Mouse (Mus musculus): Measurements from ENCODE around the gene Rreb1. TPM values are rescaled to one million over a fixed set of nuclear protein-coding genes. Genes with fewer than 3 reads are reported as not detected.

Rreb1 gene
- polyA plus RNA-seq, 1 experiment from 2014 or later: 13.5 TPM

DNA sequence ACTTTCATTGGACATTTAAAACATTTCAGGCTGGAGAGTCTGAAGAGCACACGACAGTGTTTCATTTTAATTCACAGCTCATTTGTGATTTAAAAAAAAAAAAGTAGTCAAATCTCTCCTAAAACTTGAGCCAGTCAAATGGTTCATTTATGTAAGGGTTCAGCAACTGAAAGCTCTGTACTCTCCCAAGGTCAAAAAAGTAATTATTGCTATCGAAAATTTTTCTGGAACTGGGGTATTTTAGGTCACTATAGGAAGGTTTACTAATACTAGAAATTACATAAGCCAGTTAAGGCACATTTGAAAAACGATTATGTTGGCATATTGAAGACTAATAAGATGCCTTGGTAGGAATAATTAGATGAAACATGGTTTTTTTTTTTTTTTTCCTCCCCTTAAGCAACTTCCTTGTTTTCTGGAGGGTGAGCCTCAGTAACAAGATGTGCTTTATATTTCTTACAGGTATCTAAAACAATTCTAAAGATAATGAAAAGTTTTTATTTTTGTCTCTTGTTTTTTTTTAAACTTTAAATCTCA lies 77.1 kb downstream of the Rreb1 start:
- Histone ChIP-seq H3K27me3 (ENCODE audit: insufficient read depth, low read length) (no peaks in the 10 kb centered on the region), H3K4me1 (ENCODE audit: insufficient read depth, low read length) (peaks cover 57% of the 10 kb centered on the region), H3K4me3 (ENCODE audit: low read length) (no peak overlapping the region), H3K9ac (replicated peaks; ENCODE audit: low read length) (no peak overlapping the region), H3K4me2 (replicated peaks; ENCODE audit: low read depth, low read length) (no peak overlapping the region), H3K36me3 (ENCODE audit: insufficient read depth, low read length) (no peaks in the 10 kb centered on the region), H3K9me3 (ENCODE audit: low read length) (no peaks in the 10 kb centered on the region), H3K27ac (ENCODE audit: low read length) (peak overlapping the region; percentile 87; the same call in 1 of the 2 replicates)
- WGBS: 52% methylated on average over 3 of the region's 3 CpGs
- no peak for ATAC-seq (ENCODE audit: low FRiP score, low TSS enrichment)

DNA sequence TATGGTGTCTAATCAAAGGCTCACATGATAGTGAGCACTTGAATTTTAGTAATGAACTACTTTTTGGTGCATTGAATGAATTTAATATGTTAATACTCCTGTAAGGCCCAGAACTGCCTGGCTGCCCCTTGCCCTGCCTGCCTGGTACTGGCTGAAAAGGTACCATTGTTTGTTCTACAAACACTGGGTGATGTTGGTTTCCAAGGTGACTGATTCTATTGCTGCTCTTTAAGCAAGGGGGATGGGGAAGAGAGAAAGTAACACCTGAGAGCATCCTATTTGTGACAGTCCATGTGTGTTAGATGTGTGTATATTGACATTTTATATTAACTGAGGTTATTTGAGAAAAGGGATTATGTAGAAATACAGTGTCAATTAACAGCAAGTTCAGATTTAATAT lies 77.6 kb downstream of the Rreb1 start:
- Histone ChIP-seq H3K27me3 (ENCODE audit: insufficient read depth, low read length) (no peaks in the 10 kb centered on the region), H3K4me1 (ENCODE audit: insufficient read depth, low read length) (peaks cover 57% of the 10 kb centered on the region), H3K4me2 (replicated peaks; ENCODE audit: low read depth, low read length) (no peak overlapping the region), H3K36me3 (ENCODE audit: insufficient read depth, low read length) (no peaks in the 10 kb centered on the region), H3K4me3 (ENCODE audit: low read length) (no peak overlapping the region), H3K27ac (ENCODE audit: low read length) (no peak overlapping the region), H3K9ac (replicated peaks; ENCODE audit: low read length) (no peak overlapping the region), H3K9me3 (ENCODE audit: low read length) (no peaks in the 10 kb centered on the region)
- no peak for ATAC-seq (ENCODE audit: low FRiP score, low TSS enrichment)

DNA sequence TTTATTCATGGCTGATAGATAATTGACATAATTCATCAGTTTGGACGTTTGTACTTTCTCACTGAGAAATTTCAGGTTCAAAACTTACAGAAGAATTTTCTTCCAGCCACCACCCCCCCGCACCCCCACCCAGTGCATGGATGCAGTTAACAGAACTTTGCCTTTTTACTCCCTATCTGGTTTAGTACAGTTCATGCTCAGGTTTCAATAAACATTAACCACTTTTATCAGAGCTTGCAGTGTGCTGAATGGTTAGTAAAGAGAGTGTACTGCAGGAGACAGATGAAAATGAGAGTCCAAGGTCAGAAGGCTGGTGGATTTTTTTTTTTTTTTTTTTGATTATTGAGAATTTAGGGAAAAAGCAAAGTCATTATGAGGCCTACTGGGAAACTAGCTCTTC lies 78.3 kb downstream of the Rreb1 start:
- Histone ChIP-seq H3K27ac (ENCODE audit: low read length) (peak overlapping the region; percentile 70), H3K9ac (replicated peaks; ENCODE audit: low read length) (no peak overlapping the region; the same call in 1 of the 2 replicates), H3K9me3 (ENCODE audit: low read length) (no peaks in the 10 kb centered on the region), H3K4me1 (ENCODE audit: insufficient read depth, low read length) (peaks cover 65% of the 10 kb centered on the region), H3K4me3 (ENCODE audit: low read length) (no peak overlapping the region), H3K4me2 (replicated peaks; ENCODE audit: low read depth, low read length) (peak overlapping the region; percentile 84), H3K27me3 (ENCODE audit: insufficient read depth, low read length) (no peaks in the 10 kb centered on the region), H3K36me3 (ENCODE audit: insufficient read depth, low read length) (no peaks in the 10 kb centered on the region)
- ATAC-seq (ENCODE audit: low FRiP score, low TSS enrichment): no peak
- WGBS: 51% methylated on average over 2 of the region's 2 CpGs

- no peaks in the 10 kb centered on the region for H3K27me3 ChIP-seq (ENCODE audit: insufficient read depth, low read length)
- peak overlapping the region; percentile 76 for H3K9ac ChIP-seq (replicated peaks; ENCODE audit: low read length)
- peak overlapping the region; percentile 60 for H3K4me3 ChIP-seq (ENCODE audit: low read length)
- H3K4me2 ChIP-seq (replicated peaks; ENCODE audit: low read depth, low read length): peak overlapping the region; percentile 84
- H3K27ac ChIP-seq (ENCODE audit: low read length): peak overlapping the region; percentile 92
- under 1% methylated on average over 57 of the region's 59 CpGs for WGBS
- H3K9me3 ChIP-seq (ENCODE audit: low read length): no peaks in the 10 kb centered on the region
- H3K36me3 ChIP-seq (ENCODE audit: insufficient read depth, low read length): no peaks in the 10 kb centered on the region
- peak; percentile 85 for ATAC-seq (ENCODE audit: low FRiP score, low TSS enrichment)
- peaks cover 74% of the 10 kb centered on the region for H3K4me1 ChIP-seq (ENCODE audit: insufficient read depth, low read length)
Measured at GRCm38 (mm10) chr13:37857284-37858065, 79.3 kb downstream of the Rreb1 start.

GRCm38 (mm10) chr13:37858066-37858501 lies 79.9 kb downstream of the Rreb1 start:
- peak overlapping the region; percentile 84 for H3K4me2 ChIP-seq (replicated peaks; ENCODE audit: low read depth, low read length)
- H3K27ac ChIP-seq (ENCODE audit: low read length): peak overlapping the region; percentile 92
- H3K9me3 ChIP-seq (ENCODE audit: low read length): no peaks in the 10 kb centered on the region
- peaks cover 76% of the 10 kb centered on the region for H3K4me1 ChIP-seq (ENCODE audit: insufficient read depth, low read length)
- H3K4me3 ChIP-seq (ENCODE audit: low read length): peak overlapping the region; percentile 60
- no peaks in the 10 kb centered on the region for H3K27me3 ChIP-seq (ENCODE audit: insufficient read depth, low read length)
- H3K36me3 ChIP-seq (ENCODE audit: insufficient read depth, low read length): no peaks in the 10 kb centered on the region
- 5% methylated on average over 19 of the region's 19 CpGs for WGBS
- ATAC-seq (ENCODE audit: low FRiP score, low TSS enrichment): peak; percentile 28; the same call in 1 of the 2 replicates
- H3K9ac ChIP-seq (replicated peaks; ENCODE audit: low read length): peak overlapping the region; percentile 76

DNA sequence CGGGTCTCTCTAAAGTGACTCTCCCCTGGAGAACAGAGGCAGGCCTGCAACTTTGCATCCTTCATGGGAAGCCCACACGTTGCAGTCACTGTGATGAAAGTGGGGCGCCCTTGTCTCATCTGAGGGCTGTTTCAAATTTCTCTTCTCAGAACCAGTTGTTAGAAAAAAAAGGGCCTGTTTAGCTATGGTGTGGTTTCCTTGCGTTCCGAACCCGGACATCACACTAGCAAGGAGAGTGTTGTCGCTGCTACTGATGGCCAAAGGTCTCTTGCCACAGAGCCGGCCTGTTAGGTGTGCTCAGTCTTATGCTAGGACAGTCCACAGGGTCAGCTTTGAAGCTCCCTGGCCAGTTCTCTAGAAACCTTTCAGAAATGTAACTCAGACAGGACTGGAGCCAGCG lies 80.3 kb downstream of the Rreb1 start:
- Histone ChIP-seq H3K27me3 (ENCODE audit: insufficient read depth, low read length) (no peaks in the 10 kb centered on the region), H3K9ac (replicated peaks; ENCODE audit: low read length) (peak overlapping the region; percentile 76), H3K27ac (ENCODE audit: low read length) (peak overlapping the region; percentile 92), H3K4me2 (replicated peaks; ENCODE audit: low read depth, low read length) (peak overlapping the region; percentile 84), H3K4me1 (ENCODE audit: insufficient read depth, low read length) (peaks cover 76% of the 10 kb centered on the region), H3K9me3 (ENCODE audit: low read length) (no peaks in the 10 kb centered on the region), H3K4me3 (ENCODE audit: low read length) (peak overlapping the region; percentile 60), H3K36me3 (ENCODE audit: insufficient read depth, low read length) (no peaks in the 10 kb centered on the region)
- peak; percentile 8; the same call in 1 of the 2 replicates for ATAC-seq (ENCODE audit: low FRiP score, low TSS enrichment)
- WGBS: 37% methylated on average over 9 of the region's 9 CpGs

DNA sequence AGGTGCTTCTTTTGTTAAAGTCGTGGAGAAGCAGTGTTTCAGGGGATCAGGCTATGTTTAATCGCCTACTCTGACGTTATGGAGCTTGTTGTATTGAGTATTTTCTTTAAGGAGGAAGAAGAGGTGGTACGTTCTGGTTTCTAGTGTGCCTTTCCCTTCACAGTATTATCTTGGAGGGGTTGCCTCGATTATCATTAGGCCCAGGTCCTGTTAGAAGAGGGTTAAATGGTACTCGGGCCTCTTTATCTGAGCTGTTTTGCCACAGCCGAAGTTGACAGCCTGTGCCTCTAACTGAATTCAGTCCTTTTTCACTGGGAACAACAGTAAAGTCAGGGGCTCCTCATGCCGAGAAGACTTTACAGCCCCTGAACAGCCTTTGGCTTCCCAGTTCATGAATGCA lies 81.6 kb downstream of the Rreb1 start:
- no peaks in the 10 kb centered on the region for H3K27me3 ChIP-seq (ENCODE audit: insufficient read depth, low read length)
- 70% methylated on average over 8 of the region's 8 CpGs for WGBS
- H3K4me3 ChIP-seq (ENCODE audit: low read length): no peak overlapping the region
- no peaks in the 10 kb centered on the region for H3K36me3 ChIP-seq (ENCODE audit: insufficient read depth, low read length)
- H3K9me3 ChIP-seq (ENCODE audit: low read length): no peaks in the 10 kb centered on the region
- H3K4me1 ChIP-seq (ENCODE audit: insufficient read depth, low read length): peaks cover 71% of the 10 kb centered on the region
- no peak overlapping the region for H3K4me2 ChIP-seq (replicated peaks; ENCODE audit: low read depth, low read length)
- no peak overlapping the region for H3K9ac ChIP-seq (replicated peaks; ENCODE audit: low read length)
- H3K27ac ChIP-seq (ENCODE audit: low read length): no peak overlapping the region
- no peak for ATAC-seq (ENCODE audit: low FRiP score, low TSS enrichment)

DNA sequence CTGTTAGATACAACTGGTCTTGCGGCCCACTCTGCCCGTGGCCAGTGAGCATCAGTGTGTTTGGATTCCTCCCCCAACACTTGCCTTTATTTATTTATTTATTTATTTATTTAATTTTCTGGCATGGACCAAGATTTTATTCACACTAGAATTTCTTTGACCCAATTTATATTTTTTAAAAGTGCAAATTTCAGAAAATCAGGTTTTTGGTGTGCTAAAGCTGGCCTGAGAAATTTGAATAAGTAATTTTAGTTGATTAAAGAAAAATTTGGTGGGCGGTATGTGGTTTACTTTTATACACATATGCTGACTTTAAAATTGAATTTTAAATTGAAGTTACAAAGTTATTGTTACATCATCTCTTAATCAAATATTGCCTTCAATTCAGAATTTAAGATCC lies 82.0 kb downstream of the Rreb1 start:
- no peaks in the 10 kb centered on the region for H3K9me3 ChIP-seq (ENCODE audit: low read length)
- no peak overlapping the region for H3K4me3 ChIP-seq (ENCODE audit: low read length)
- 83% methylated on average over 3 of the region's 3 CpGs for WGBS
- H3K9ac ChIP-seq (replicated peaks; ENCODE audit: low read length): no peak overlapping the region
- no peak overlapping the region for H3K27ac ChIP-seq (ENCODE audit: low read length)
- H3K36me3 ChIP-seq (ENCODE audit: insufficient read depth, low read length): no peaks in the 10 kb centered on the region
- H3K4me2 ChIP-seq (replicated peaks; ENCODE audit: low read depth, low read length): no peak overlapping the region
- no peaks in the 10 kb centered on the region for H3K27me3 ChIP-seq (ENCODE audit: insufficient read depth, low read length)
- H3K4me1 ChIP-seq (ENCODE audit: insufficient read depth, low read length): peaks cover 67% of the 10 kb centered on the region
- no peak for ATAC-seq (ENCODE audit: low FRiP score, low TSS enrichment)

DNA sequence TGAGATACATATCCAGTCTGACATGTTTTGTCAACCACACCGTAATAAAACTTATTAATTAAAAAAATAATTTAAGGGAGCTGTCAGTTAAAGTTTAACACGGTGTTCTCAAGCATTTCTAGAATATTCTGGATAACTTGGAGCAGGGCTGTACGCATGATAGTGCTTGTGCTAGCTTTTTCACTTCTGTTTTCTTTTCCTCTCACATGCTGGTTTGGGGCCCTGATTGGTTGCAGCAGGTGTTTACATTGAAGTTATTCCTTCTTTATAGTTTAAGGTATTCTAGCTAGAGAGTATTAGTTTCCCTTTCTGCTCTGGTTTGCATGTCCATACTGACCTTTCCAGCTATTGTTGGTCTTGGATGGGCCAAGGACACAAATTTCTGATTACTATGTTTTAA lies 82.6 kb downstream of the Rreb1 start:
- no peak for ATAC-seq (ENCODE audit: low FRiP score, low TSS enrichment)
- WGBS: 69% methylated on average over 3 of the region's 3 CpGs
- Histone ChIP-seq H3K4me3 (ENCODE audit: low read length) (no peak overlapping the region), H3K27me3 (ENCODE audit: insufficient read depth, low read length) (no peaks in the 10 kb centered on the region), H3K4me1 (ENCODE audit: insufficient read depth, low read length) (peaks cover 69% of the 10 kb centered on the region), H3K36me3 (ENCODE audit: insufficient read depth, low read length) (no peaks in the 10 kb centered on the region), H3K9me3 (ENCODE audit: low read length) (no peaks in the 10 kb centered on the region), H3K4me2 (replicated peaks; ENCODE audit: low read depth, low read length) (no peak overlapping the region), H3K9ac (replicated peaks; ENCODE audit: low read length) (no peak overlapping the region), H3K27ac (ENCODE audit: low read length) (peak overlapping the region; percentile 90)

DNA sequence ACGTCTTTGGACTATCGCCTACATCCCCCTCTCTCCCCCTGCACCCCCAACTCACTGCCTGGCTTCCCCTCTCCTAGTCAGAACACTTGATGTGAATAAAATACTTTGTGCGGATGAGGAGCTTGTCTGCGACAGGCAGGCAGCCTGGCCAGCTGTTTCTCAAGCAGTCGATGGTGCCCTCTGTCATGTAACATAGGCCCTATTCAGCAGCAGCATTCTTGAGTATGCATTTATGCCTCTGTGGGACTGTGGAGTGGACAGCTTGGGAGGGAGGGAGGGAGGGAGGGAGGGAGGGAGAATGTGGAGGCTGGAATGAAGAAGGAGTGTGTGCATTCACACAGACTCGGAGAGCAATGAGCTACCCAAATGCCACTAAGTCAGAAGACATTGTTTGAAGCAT lies 84.3 kb downstream of the Rreb1 start:
- Histone ChIP-seq H3K9ac (replicated peaks; ENCODE audit: low read length) (peak overlapping the region; percentile 31), H3K27me3 (ENCODE audit: insufficient read depth, low read length) (no peaks in the 10 kb centered on the region), H3K9me3 (ENCODE audit: low read length) (no peaks in the 10 kb centered on the region), H3K4me2 (replicated peaks; ENCODE audit: low read depth, low read length) (peak overlapping the region; percentile 18; the same call in 1 of the 2 replicates), H3K36me3 (ENCODE audit: insufficient read depth, low read length) (no peaks in the 10 kb centered on the region), H3K27ac (ENCODE audit: low read length) (peak overlapping the region; percentile 90), H3K4me3 (ENCODE audit: low read length) (no peak overlapping the region), H3K4me1 (ENCODE audit: insufficient read depth, low read length) (peaks cover 74% of the 10 kb centered on the region)
- 19% methylated on average over 6 of the region's 6 CpGs for WGBS
- ATAC-seq (ENCODE audit: low FRiP score, low TSS enrichment): peak; percentile 13

Data from kidney, embryonic 16.5 days (tissue).